Mouse (Mus musculus): ENCODE measurements at regions not wholly inside any gene's neighbourhood (a gene's known extent, or its start where the extent isn't known, plus 50 kb on each side); places are given as distances from the start of the nearest gene placed in this dataset.

DNA sequence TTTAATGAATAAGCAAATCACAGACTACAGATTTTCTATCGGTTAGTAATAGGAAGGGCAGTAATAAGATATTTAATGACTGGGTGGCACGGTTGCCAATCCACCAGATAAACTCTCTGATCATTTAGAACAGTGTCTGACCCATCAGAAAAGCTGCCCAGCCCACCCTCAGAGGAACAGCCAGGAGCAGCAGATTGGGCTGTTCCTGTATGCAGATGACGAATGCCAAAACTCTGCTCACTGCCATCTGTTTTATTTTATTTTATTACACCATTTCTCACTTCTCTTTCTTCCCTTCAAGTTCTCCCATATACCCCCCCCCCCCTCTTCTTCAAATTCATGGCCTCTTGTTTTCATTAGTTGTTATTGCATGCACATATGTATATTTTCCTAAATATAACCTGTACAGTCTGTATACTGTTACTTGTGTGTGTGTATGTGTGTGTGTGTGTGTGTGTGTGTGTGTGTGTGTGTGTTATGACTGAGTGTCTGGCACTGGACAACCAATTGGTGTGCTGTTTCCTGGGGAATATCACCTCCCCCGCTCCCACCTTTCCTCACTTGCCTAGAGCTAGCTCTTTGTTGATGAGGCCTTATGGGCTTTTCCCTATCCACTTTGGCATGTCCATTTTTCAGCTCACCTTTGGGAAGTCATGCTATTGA, 260.9 kb downstream of the Olfm4 start:
- H3K4me3 ChIP-seq (ENCODE audit: control insufficient read depth, low read depth, low read length) = no peak overlapping the region
- no peaks in the 10 kb centered on the region for H3K36me3 ChIP-seq (ENCODE audit: control insufficient read depth, insufficient read depth, low read length)

DNA sequence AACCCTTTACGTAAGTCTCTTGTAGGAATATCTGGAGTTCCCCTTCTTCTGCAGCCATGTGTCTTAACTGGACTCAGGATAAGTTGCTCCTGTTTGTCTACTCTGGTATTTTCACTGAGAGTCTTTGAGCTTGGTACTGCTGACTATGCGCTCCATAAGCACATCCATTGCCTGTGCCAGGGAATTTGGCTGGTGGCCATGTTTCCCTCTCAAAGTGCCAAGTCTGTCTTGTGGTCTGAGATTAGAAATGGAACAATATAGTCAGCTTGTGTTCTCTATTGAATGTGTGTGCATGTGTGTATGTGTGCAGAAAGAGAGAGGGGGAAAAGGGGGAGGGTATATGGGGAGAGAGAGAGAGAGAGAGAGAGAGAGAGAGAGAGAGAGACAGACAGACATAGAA, 263.7 kb downstream of the Olfm4 start:
- Histone ChIP-seq H3K27ac (ENCODE audit: control insufficient read depth, insufficient read depth, low read depth, low read length) (no peak overlapping the region), H3K4me1 (ENCODE audit: control insufficient read depth, insufficient read depth, low read length) (no peaks in the 10 kb centered on the region), H3K4me3 (ENCODE audit: control insufficient read depth, low read depth, low read length) (no peak overlapping the region), H3K36me3 (ENCODE audit: control insufficient read depth, insufficient read depth, low read length) (no peaks in the 10 kb centered on the region), H3K27me3 (ENCODE audit: control insufficient read depth, insufficient read depth, low read length) (no peaks in the 10 kb centered on the region)
- no peak for TF ChIP-seq CTCF (IDR thresholded peaks at IDR 0.05; ENCODE audit: control insufficient read depth, insufficient read depth, insufficient replicate concordance, low read depth, low read length)
- TF ChIP-seq POLR2A (IDR thresholded peaks at IDR 0.05; ENCODE audit: control insufficient read depth, low read depth, low read length) = no peak

More for the DNA sequence above, 260.9 kb downstream of the Olfm4 start:
- Histone ChIP-seq H3K27me3 (ENCODE audit: control insufficient read depth, insufficient read depth, low read length) (no peaks in the 10 kb centered on the region), H3K4me1 (ENCODE audit: control insufficient read depth, insufficient read depth, low read length) (no peaks in the 10 kb centered on the region), H3K27ac (ENCODE audit: control insufficient read depth, insufficient read depth, low read depth, low read length) (no peak overlapping the region)
- TF ChIP-seq POLR2A (IDR thresholded peaks at IDR 0.05; ENCODE audit: control insufficient read depth, low read depth, low read length) = no peak

DNA sequence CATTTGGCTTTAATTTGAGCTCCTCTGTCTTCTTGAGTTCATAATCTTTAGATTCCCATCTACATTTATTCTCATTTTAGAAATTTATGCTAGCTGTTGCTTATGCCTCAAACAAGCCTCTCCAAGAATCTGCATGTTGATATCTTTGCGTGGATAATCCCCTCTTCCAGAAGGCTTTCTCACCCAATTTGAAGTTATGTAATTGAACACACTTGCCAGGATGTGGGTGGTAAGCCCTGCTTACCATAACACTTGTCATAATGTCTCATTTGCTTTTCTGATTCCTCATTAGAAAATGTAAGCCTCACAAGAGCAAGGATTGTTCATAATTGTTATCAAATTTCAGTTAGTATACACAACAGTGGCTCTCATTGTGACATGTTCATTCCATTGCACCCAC, 266.0 kb downstream of the Olfm4 start:
- TF ChIP-seq POLR2A (IDR thresholded peaks at IDR 0.05; ENCODE audit: control insufficient read depth, low read depth, low read length) (no peak), CTCF (IDR thresholded peaks at IDR 0.05; ENCODE audit: control insufficient read depth, insufficient read depth, insufficient replicate concordance, low read depth, low read length) (no peak)
- Histone ChIP-seq H3K36me3 (ENCODE audit: control insufficient read depth, insufficient read depth, low read length) (no peaks in the 10 kb centered on the region), H3K27ac (ENCODE audit: control insufficient read depth, insufficient read depth, low read depth, low read length) (no peak overlapping the region), H3K4me3 (ENCODE audit: control insufficient read depth, low read depth, low read length) (no peak overlapping the region), H3K4me1 (ENCODE audit: control insufficient read depth, insufficient read depth, low read length) (no peaks in the 10 kb centered on the region), H3K27me3 (ENCODE audit: control insufficient read depth, insufficient read depth, low read length) (no peaks in the 10 kb centered on the region)

DNA sequence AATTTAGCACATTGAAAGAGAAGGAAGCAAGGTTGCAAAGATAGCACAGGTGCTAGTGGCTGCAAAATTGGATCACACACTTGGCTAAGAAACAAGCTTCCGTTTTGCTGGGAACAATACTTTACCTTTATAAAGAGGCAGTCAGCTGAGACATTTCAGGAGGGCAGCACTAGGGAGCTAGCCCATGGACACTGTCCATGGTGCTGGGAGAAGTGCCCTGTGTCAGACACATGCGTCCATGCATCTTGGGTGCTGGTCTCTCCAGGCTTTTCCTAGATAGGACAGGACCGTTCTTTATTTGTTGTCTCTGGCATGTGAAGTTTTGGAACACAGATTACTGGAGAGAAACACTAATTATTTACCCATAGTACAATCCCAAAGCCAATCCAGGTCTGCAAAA, 273.2 kb downstream of the Olfm4 start:
- Histone ChIP-seq H3K4me3 (ENCODE audit: control insufficient read depth, low read depth, low read length) (no peak overlapping the region), H3K27me3 (ENCODE audit: control insufficient read depth, insufficient read depth, low read length) (no peaks in the 10 kb centered on the region), H3K36me3 (ENCODE audit: control insufficient read depth, insufficient read depth, low read length) (no peaks in the 10 kb centered on the region), H3K27ac (ENCODE audit: control insufficient read depth, insufficient read depth, low read depth, low read length) (no peak overlapping the region), H3K4me1 (ENCODE audit: control insufficient read depth, insufficient read depth, low read length) (no peaks in the 10 kb centered on the region)
- TF ChIP-seq POLR2A (IDR thresholded peaks at IDR 0.05; ENCODE audit: control insufficient read depth, low read depth, low read length) (no peak), CTCF (IDR thresholded peaks at IDR 0.05; ENCODE audit: control insufficient read depth, insufficient read depth, insufficient replicate concordance, low read depth, low read length) (no peak)

DNA sequence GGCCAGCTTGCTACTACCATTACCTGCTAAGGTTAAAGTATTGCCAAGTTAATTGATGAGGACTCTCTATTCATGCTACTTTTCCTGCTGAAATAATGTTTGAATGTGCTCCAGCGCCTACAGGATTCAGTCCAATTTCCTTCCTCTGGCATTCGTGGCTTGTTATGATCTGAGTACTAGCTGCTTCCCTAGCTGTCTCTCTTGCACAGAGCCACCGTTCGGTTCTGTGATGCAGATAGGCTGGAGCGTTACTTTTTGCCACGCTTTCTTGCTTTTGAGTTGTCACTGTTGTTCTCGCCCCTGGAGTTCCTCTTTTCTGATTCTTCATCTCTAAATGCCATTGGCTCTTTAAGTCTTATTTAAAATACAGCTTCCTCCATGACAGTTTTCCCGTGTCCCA, 279.3 kb downstream of the Olfm4 start:
- Histone ChIP-seq H3K27me3 (ENCODE audit: control insufficient read depth, insufficient read depth, low read length) (no peaks in the 10 kb centered on the region), H3K27ac (ENCODE audit: control insufficient read depth, insufficient read depth, low read depth, low read length) (no peak overlapping the region), H3K4me3 (ENCODE audit: control insufficient read depth, low read depth, low read length) (no peak overlapping the region), H3K36me3 (ENCODE audit: control insufficient read depth, insufficient read depth, low read length) (no peaks in the 10 kb centered on the region), H3K4me1 (ENCODE audit: control insufficient read depth, insufficient read depth, low read length) (no peaks in the 10 kb centered on the region)
- TF ChIP-seq CTCF (IDR thresholded peaks at IDR 0.05; ENCODE audit: control insufficient read depth, insufficient read depth, insufficient replicate concordance, low read depth, low read length) (no peak), POLR2A (IDR thresholded peaks at IDR 0.05; ENCODE audit: control insufficient read depth, low read depth, low read length) (no peak)

DNA sequence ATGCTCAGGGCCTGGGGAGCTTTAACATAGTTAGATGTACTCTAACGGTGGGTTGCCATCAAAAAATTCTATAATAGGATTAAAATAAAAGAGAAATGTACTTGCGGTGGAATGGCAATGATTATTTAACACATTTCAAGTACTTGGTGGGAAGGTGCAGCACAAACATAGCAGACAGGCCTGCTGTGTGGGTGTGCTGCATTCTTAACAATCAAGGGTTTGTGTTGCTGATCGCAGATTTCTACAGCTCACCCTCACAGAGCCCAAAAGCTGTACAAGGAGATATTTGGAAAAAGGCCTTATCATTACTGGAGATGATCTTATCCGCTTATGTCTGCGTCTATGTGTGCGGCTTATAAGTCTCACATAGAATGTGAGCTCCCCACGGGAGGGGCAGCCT, 281.2 kb downstream of the Olfm4 start:
- Histone ChIP-seq H3K27me3 (ENCODE audit: control insufficient read depth, insufficient read depth, low read length) (no peaks in the 10 kb centered on the region), H3K36me3 (ENCODE audit: control insufficient read depth, insufficient read depth, low read length) (no peaks in the 10 kb centered on the region), H3K4me1 (ENCODE audit: control insufficient read depth, insufficient read depth, low read length) (0 out of 2 replicates have a peak, but pooled peaks cover 1% of the 10 kb centered on the region), H3K4me3 (ENCODE audit: control insufficient read depth, low read depth, low read length) (no peak overlapping the region), H3K27ac (ENCODE audit: control insufficient read depth, insufficient read depth, low read depth, low read length) (no peak overlapping the region)
- TF ChIP-seq CTCF (IDR thresholded peaks at IDR 0.05; ENCODE audit: control insufficient read depth, insufficient read depth, insufficient replicate concordance, low read depth, low read length) (no peak), POLR2A (IDR thresholded peaks at IDR 0.05; ENCODE audit: control insufficient read depth, low read depth, low read length) (no peak)

DNA sequence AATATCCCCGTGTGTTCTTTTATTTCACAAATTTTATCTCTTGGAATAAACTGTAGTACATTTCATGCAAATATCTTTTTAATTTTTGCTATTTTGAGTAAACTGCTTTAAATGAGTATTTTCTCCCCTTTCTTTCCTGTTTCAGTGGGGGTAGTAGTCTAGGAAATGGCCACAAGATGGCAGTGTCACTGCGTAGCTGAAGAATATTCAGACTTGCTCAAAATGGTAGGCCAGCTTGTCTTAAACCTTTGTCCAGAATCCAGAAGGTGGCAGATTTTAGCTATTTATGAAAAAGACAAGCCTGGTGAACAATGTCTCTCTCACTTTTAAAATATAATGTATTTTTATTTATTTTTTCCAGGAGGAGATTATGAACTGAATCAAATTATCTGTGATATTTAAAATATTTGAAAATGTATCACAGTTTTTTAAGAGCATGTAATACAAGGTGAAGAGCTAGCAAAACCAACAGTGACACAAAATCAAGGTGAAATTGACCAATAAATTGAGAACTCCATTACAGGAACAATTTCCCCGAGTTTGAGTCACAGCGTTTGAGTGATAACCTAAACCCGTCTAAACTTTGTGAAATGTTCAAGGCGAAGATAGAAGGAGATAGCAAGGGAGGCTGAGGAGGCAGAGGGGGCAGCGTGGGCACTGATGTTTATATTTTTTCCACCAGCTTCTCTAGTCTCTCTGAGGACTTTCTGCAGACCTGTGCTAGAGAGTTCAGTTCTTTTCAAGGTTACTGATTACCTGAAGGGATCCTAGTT, 285.5 kb downstream of the Olfm4 start:
- no peak for TF ChIP-seq CTCF (IDR thresholded peaks at IDR 0.05; ENCODE audit: control insufficient read depth, insufficient read depth, insufficient replicate concordance, low read depth, low read length)
- no peak for TF ChIP-seq POLR2A (IDR thresholded peaks at IDR 0.05; ENCODE audit: control insufficient read depth, low read depth, low read length)
- H3K27me3 ChIP-seq (ENCODE audit: control insufficient read depth, insufficient read depth, low read length) = no peaks in the 10 kb centered on the region
- no peaks in the 10 kb centered on the region for H3K36me3 ChIP-seq (ENCODE audit: control insufficient read depth, insufficient read depth, low read length)
- H3K4me1 ChIP-seq (ENCODE audit: control insufficient read depth, insufficient read depth, low read length) = 0 out of 2 replicates have a peak, but pooled peaks cover 2% of the 10 kb centered on the region
- H3K4me3 ChIP-seq (ENCODE audit: control insufficient read depth, low read depth, low read length) = no peak overlapping the region
- no peak overlapping the region for H3K27ac ChIP-seq (ENCODE audit: control insufficient read depth, insufficient read depth, low read depth, low read length)
